Mouse (Mus musculus): Measurements from ENCODE around the gene Ccdc54.

GRCm38 (mm10) chr16:50572557-50572956, 18.4 kb downstream of the Ccdc54 start:
- TF ChIP-seq CTCF (IDR thresholded peaks at IDR 0.05; ENCODE audit: borderline replicate concordance, control insufficient read depth, extremely low read depth, insufficient read depth, low read length, poor library complexity) (no peak), POLR2A (IDR thresholded peaks at IDR 0.05; ENCODE audit: control insufficient read depth, extremely low read depth, insufficient read depth, low read length, poor library complexity) (no peak)

Data from thymus, adult 2 months (tissue).